8 mouse cellular contexts compared by ENCODE assay signal in the genomic region with DNA sequence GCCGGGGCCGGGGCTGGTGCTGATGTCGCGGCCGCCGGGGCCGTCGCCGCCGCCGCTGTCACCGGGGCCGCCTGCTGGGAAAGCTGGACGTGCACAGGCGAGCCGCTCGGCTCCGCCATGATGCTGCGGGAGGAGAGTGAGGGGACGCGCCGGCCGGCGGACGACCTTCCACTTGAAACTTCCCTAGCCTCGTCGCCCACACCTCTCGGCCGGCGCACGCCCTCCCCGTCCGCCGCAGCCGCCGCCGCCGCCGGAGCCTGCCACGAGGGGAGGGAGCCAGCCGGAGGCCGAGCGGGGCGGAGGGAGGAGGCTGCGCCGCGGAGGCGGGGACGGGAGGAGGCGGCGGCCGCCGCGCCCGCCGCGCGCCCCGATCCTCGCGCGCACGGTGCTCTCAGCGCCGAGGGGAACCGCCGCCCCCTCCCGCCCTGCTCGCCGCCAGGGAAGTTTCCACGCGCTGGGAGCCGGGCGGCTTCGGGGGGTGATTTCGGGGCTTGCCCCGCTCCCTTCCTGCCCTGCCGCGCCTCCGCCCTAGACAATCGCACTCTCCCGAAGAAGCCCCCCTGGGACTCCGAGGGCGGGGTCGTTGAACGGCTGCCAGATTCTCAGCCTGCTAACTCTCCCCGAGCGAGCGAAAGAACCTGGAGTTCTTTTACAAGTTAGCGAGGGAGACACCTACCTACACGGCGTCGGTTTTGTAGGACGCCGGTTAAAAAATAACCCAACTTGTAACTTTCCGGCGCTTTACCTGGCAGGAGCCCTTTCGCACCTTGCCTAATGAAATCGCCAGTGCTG. TPM values are rescaled to one million over a fixed set of nuclear protein-coding genes. Genes with fewer than 3 reads are reported as not detected.
DNase-seq lines count a peak whose midpoint lies in the region; ATAC-seq lines count a peak whose summit lies in the region.

TSS of gene Stk39 (minus strand) at position 510 of the 792 bp plus-strand sequence.

- H3K4me3 ChIP-seq in hindbrain, embryonic 14.5 days (replicated peaks; ENCODE audit: low read length) = peak within 1 kb of the TSS; percentile 95

- DNase-seq in WW6 (ENCODE audit: low read depth, low spot score) = peak; percentile 48
- DNase-seq in cerebellum, postnatal 14 days = peak; percentile 80 to 83
- peak; percentile 78 for DNase-seq in gastrocnemius, adult 18-20 months (ENCODE audit: low spot score)
- DNase-seq in hindbrain, embryonic 14.5 days (ENCODE audit: low spot score) = peak; percentile 84
- DNase-seq in layer of hippocampus, postnatal 36 days = peak in 1 of 2 experiments; percentile 72
- DNase-seq in lung, postnatal 25 days (ENCODE audit: low spot score) = peak; percentile 69
- peak; percentile 60 for DNase-seq in retina, postnatal 7 days (ENCODE audit: low read depth, low spot score)
- DNase-seq in urinary bladder, postnatal 25 days (ENCODE audit: low spot score) = peak; percentile 76

- no peaks in the 10 kb centered on the region for H3K36me3 ChIP-seq in hindbrain, embryonic 14.5 days (replicated peaks; ENCODE audit: control insufficient read depth, insufficient read depth)

- peaks cover 25% of the 10 kb centered on the region for H3K4me1 ChIP-seq in hindbrain, embryonic 14.5 days (replicated peaks; ENCODE audit: control insufficient read depth, insufficient read depth, low read length)

- H3K9ac ChIP-seq in hindbrain, embryonic 14.5 days = peak within 1 kb of the TSS; percentile 88

- under 1% methylated on average over 61 of the region's 99 CpGs for WGBS in hindbrain, embryonic 14.5 days

- ATAC-seq in hindbrain, embryonic 14.5 days (ENCODE audit: low FRiP score) = peak; percentile 86

- 0 out of 2 replicates have a peak, but pooled peaks cover 3% of the 10 kb centered on the region for H3K27me3 ChIP-seq in hindbrain, embryonic 14.5 days (ENCODE audit: control insufficient read depth, insufficient read depth, low read length)

- H3K27ac ChIP-seq in hindbrain, embryonic 14.5 days = peak within 1 kb of the TSS; percentile 87

- peak within 1 kb of the TSS; percentile 91 for H3K4me2 ChIP-seq in hindbrain, embryonic 14.5 days (replicated peaks)

- no peaks in the 10 kb centered on the region for H3K9me3 ChIP-seq in hindbrain, embryonic 14.5 days (ENCODE audit: control insufficient read depth, low read length)

RNA-seq across cellular contexts. Expression of gene Stk39, which starts in this region (rescaled TPM):
- total RNA-seq in gastrocnemius, adult 18-20 months (2021) = 1 to 10 TPM; 2.1 to 2.8 TPM
- 50.9 and 51.3 TPM in 2 replicates for polyA plus RNA-seq in hindbrain, embryonic 14.5 days (2014; fragmentation: Nextera tagmentation; extraction: Ambion mirVana)
- 10 to 100 TPM; 65.8 to 68.4 TPM for total RNA-seq in layer of hippocampus, postnatal 36 days (2021)

Comparison
In these comparisons a context has a peak if more than half of its experiments do, and no peak if none do; other contexts are left out.
1. RNA of gene Stk39 (total RNA-seq): 65.8 to 68.4 TPM in layer of hippocampus, postnatal 36 days; 2.1 to 2.8 TPM in gastrocnemius, adult 18-20 months; every median in the first group is over 10 times any median in the second.